ENCODE assay signal across 8 mouse cellular contexts in genomic region chr8:47941028-47941427, GRCm38 (mm10). TPM values are rescaled to one million over a fixed set of nuclear protein-coding genes. Genes with fewer than 3 reads are reported as not detected.
DNase-seq lines count a peak whose midpoint lies in the region; ATAC-seq lines count a peak whose summit lies in the region.
"Had no signal": no experiment of that assay in that cellular context is flagged by ENCODE, and none has a peak within 500 bp of the region (broad histone marks: within the 10 kb centered on the region; RNA-seq: fewer than 3 reads in every experiment).

No protein-coding gene starts in this region.

- peak; percentile 25; the same call in 1 of the 2 replicates for ATAC-seq in neural tube, embryonic 12.5 days (ENCODE audit: low FRiP score, low read depth)
- ATAC-seq in heart, embryonic 16.5 days (replicated peaks; ENCODE audit: extremely low read depth, insufficient read depth, low FRiP score): 0 out of 2 replicates have a peak, but pooled peaks have one; percentile 14
- ATAC-seq in stomach, embryonic 15.5 days (ENCODE audit: insufficient read depth, low FRiP score, low read depth): no peak

- no peaks in the 10 kb centered on the region for H3K4me1 ChIP-seq in neural tube, embryonic 12.5 days
- peaks cover 23% of the 10 kb centered on the region for H3K4me1 ChIP-seq in heart, embryonic 16.5 days (ENCODE audit: control insufficient read depth, insufficient read depth, low read length)
- peaks cover 17% of the 10 kb centered on the region for H3K4me1 ChIP-seq in stomach, embryonic 15.5 days
- H3K4me1 ChIP-seq: liver, embryonic 15.5 days had no signal

- H3K36me3 ChIP-seq in neural tube, embryonic 12.5 days: no peaks in the 10 kb centered on the region
- H3K36me3 ChIP-seq in heart, embryonic 16.5 days (ENCODE audit: control insufficient read depth, insufficient read depth): no peaks in the 10 kb centered on the region
- H3K36me3 ChIP-seq in stomach, embryonic 15.5 days: no peaks in the 10 kb centered on the region
- H3K36me3 ChIP-seq: liver, embryonic 15.5 days had no signal

- H3K9me3 ChIP-seq in neural tube, embryonic 12.5 days: no peaks in the 10 kb centered on the region
- no peaks in the 10 kb centered on the region for H3K9me3 ChIP-seq in heart, embryonic 16.5 days (replicated peaks; ENCODE audit: control insufficient read depth, low read length)
- no peaks in the 10 kb centered on the region for H3K9me3 ChIP-seq in stomach, embryonic 15.5 days
- H3K9me3 ChIP-seq: liver, embryonic 15.5 days had no signal

- no peak overlapping the region for H3K4me3 ChIP-seq in neural tube, embryonic 12.5 days
- H3K4me3 ChIP-seq in heart, embryonic 16.5 days (ENCODE audit: low read length): no peak overlapping the region
- no peak overlapping the region for H3K4me3 ChIP-seq in stomach, embryonic 15.5 days (replicated peaks)
- H3K4me3 ChIP-seq: liver, embryonic 15.5 days had no signal

- DNase-seq in neural tube, embryonic 10.5 days (ENCODE audit: extremely low spot score, low spot score): no peak
- DNase-seq in kidney, postnatal 14 days: peak; percentile 63
- DNase-seq in urinary bladder, postnatal 14 days (ENCODE audit: low spot score): no peak
- DNase-seq in right cerebral cortex, postnatal 4 days: no peak

- 64% methylated on average over 5 of the region's 5 CpGs for WGBS in neural tube, embryonic 12.5 days
- WGBS in heart, embryonic 16.5 days: 44% methylated on average over 5 of the region's 5 CpGs
- WGBS in stomach, embryonic 15.5 days: 53% methylated on average over 5 of the region's 5 CpGs

- H3K27ac ChIP-seq in neural tube, embryonic 12.5 days: no peak overlapping the region
- H3K27ac ChIP-seq in heart, embryonic 16.5 days (ENCODE audit: low read length): peak overlapping the region; percentile 72
- H3K27ac ChIP-seq in stomach, embryonic 15.5 days: peak overlapping the region; percentile 55
- H3K27ac ChIP-seq: liver, embryonic 15.5 days had no signal

- H3K4me2 ChIP-seq in neural tube, embryonic 12.5 days (replicated peaks): no peak overlapping the region
- H3K4me2 ChIP-seq in heart, embryonic 16.5 days (ENCODE audit: low read depth, low read length): no peak overlapping the region
- no peak overlapping the region for H3K4me2 ChIP-seq in stomach, embryonic 15.5 days
- H3K4me2 ChIP-seq: liver, embryonic 15.5 days had no signal

- no peaks in the 10 kb centered on the region for H3K27me3 ChIP-seq in neural tube, embryonic 12.5 days (replicated peaks)
- H3K27me3 ChIP-seq in heart, embryonic 16.5 days (ENCODE audit: control insufficient read depth, insufficient read depth, low read length): no peaks in the 10 kb centered on the region
- H3K27me3 ChIP-seq in stomach, embryonic 15.5 days (replicated peaks): no peaks in the 10 kb centered on the region
- H3K27me3 ChIP-seq: liver, embryonic 15.5 days had no signal

- H3K9ac ChIP-seq in neural tube, embryonic 12.5 days: no peak overlapping the region
- H3K9ac ChIP-seq in heart, embryonic 16.5 days (ENCODE audit: low read length): no peak overlapping the region; the same call in 1 of the 2 replicates
- H3K9ac ChIP-seq in stomach, embryonic 15.5 days: no peak overlapping the region
- H3K9ac ChIP-seq: liver, embryonic 15.5 days had no signal

RNA-seq across cellular contexts. Expression of gene Wwc2, which starts 49.7 kb away (rescaled TPM):
- 10.8 and 11.7 TPM in 2 replicates for polyA plus RNA-seq in neural tube, embryonic 12.5 days (2016; fragmentation: Nextera tagmentation; extraction: Ambion mirVana)
- 10.1 and 12.1 TPM in 2 replicates for polyA plus RNA-seq in heart, embryonic 16.5 days (2015; fragmentation: Nextera tagmentation; extraction: Ambion mirVana)
- 10.4 and 10.5 TPM in 2 replicates for polyA plus RNA-seq in stomach, embryonic 15.5 days (2015; fragmentation: Nextera tagmentation; extraction: Ambion mirVana)
